Mouse (Mus musculus) testis, postnatal 14 days (tissue): Measurements from ENCODE around the gene Wfdc11.

ENCODE experiments used
- DNase-seq: peaks from one replicate; pipeline ENCODE4 v3.0.0; 2021; ENCODE audit warnings: low spot score

Wfdc11 gene

GRCm38 (mm10) chr2:164673987-164674386 lies at the start of gene Wfdc11:
Gene Wfdc11, minus strand, starts transcription at chr2:164674087.
- no peak for DNase-seq

- no peak for DNase-seq
Measured at GRCm38 (mm10) chr2:164723276-164723675, 49.4 kb upstream of the Wfdc11 start.

GRCm38 (mm10) chr2:164716194-164716786 lies 42.4 kb upstream of the Wfdc11 start:
- peak; percentile 63 for DNase-seq

DNA sequence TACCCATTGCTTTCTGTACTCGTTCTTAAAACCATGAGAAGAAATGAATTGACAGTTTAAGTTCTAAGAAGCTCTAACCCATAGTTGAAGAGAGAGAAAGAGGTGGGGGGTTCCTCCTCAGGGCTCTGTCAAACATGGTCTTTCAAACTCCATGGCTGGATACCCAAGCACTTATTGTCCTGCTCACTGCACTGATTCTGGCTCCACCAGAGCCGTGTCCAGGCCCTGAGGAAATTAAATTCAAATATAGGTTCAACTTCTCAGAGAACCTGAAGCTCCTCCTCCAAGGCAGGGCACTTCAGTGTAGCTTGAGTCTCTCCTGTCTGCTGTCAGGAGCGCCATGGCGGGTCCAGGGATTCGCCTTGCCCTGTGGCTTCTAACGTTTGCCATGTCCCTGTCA lies 41.1 kb upstream of the Wfdc11 start, which contains the start of gene Spint5:
Gene Spint5 (plus strand): TSS at position 301 of the 400 bp plus-strand sequence.
- DNase-seq = no peak

- DNase-seq = no peak
Measured at GRCm38 (mm10) chr2:164705991-164706390, 32.1 kb upstream of the Wfdc11 start.

DNA sequence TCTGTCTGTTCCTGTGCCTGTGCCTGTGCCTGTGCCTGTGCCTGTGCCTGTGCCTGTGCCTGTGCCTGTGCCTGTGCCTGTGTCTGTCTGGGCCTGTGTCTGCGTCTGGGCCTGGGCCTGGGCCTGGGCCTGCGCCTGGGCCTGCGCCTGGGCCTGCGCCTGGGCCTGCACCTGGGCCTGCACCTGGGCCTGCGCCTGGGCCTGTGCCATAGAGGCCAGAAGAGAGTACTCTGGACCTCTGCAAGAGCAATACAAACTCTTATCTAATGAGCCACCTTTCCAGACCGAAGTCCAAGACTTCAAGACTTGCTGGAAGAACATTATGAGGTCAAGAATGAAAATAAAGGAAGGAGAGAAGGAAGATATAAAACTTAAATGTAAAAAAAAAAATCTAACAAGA lies 31.4 kb upstream of the Wfdc11 start:
- no peak for DNase-seq

- DNase-seq = no peak
Measured at GRCm38 (mm10) chr2:164704235-164704634, 30.3 kb upstream of the Wfdc11 start.

- DNase-seq = no peak
Measured at GRCm38 (mm10) chr2:164701761-164702160, 27.9 kb upstream of the Wfdc11 start.

- DNase-seq = no peak
Measured at GRCm38 (mm10) chr2:164700959-164701358, 27.1 kb upstream of the Wfdc11 start.

DNA sequence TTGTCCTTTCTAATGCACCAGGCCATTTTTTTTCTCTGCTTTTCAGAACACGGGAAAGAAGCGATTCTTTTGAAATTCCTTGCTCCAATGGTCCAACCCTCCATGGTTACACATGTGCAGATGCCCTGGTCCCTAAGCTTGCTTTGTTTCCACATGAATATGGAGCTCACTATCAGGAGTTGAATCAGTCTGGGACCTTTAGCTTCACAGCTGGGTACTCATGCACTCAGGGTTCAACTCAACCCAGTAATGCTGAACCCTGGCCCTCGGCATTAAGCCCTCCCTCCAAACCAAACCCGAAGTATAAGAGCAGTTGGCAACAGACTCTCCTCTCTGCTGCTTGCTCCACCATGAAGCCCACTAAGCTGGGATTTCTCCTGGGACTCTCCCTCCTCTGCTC lies 24.3 kb upstream of the Wfdc11 start, which contains the start of gene Spint4:
Gene Spint4 (plus strand): TSS at position 301 of the 400 bp plus-strand sequence.
- no peak for DNase-seq

DNA sequence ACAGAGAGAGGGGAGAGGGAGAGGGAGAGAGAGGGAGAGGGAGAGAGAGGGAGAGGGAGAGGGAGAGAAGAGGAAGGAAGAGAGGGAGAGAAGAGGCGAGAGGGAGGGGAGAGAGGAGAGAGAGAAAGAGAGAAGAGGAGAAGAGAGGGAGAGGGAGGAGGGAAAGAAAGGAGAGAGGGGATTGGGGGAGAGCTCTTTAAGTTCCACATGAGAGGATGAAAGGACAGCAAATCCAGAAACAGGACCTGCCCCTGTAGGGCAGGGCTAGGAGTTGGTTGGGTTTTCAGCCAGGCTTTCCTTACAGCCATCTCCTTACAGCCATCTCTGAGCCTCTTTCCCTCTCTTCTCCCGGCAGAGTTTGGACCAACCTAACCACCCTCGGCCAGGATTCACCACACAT lies 10.9 kb upstream of the Wfdc11 start, which contains the start of gene Wfdc13:
Gene Wfdc13 (plus strand): TSS at position 301 of the 400 bp plus-strand sequence.
- no peak for DNase-seq

DNA sequence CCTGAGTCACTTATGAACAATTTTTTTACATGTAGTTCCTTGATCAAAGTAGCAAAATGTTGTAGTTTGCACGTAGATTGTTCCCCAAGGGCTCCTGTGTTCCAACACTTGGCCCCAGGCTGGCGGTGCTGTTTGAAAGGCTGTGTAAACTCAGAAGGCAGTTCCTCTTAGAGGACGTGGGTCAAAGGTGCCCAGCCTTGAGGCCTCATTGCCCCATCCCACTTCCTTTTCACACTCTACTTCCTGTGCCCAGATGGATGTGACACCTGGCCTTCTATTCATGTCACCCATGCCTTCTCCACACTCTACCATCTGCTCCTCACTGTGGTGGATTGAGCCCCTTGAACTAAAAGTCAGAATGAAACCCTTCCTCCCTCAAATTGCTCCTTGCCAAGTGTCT lies 6.0 kb upstream of the Wfdc11 start:
- no peak for DNase-seq

DNA sequence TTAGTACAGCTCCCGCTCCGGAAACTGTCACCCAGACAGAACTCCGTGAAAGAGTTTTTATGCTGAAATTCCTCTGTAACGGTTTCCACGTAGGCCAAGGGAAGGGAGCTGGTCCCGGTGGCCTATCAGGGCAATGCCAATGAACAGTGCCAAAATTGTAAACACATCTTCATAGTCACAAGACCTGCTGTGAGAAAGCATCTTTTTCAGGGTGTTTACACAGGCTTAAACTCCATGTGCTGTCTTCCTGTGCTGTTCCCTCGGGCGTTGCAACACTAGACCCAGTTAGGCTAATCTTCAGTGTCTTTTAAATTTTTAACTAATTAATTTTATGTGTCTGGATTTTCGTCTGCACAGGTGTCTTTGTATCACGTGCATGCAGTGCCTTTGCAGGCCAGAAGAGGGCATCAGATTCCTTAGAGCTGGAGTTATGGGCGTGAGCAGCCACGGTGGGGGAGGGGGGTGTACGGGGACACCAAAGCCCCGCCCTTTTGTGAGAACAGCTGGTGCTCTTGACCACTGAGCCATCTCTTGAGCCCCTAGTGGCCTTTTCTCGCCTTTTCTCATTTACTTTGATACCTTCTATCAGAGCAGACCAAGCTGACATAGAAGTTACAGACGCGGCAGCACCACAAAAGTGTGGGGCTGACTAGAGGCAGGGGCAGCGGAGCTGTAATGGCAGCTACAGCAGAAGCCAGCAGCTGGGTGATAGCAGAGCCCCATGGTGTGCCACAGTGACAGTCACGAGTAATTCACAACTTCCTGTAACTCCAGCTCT lies 5.2 kb upstream of the Wfdc11 start:
- peak; percentile 77 for DNase-seq

DNA sequence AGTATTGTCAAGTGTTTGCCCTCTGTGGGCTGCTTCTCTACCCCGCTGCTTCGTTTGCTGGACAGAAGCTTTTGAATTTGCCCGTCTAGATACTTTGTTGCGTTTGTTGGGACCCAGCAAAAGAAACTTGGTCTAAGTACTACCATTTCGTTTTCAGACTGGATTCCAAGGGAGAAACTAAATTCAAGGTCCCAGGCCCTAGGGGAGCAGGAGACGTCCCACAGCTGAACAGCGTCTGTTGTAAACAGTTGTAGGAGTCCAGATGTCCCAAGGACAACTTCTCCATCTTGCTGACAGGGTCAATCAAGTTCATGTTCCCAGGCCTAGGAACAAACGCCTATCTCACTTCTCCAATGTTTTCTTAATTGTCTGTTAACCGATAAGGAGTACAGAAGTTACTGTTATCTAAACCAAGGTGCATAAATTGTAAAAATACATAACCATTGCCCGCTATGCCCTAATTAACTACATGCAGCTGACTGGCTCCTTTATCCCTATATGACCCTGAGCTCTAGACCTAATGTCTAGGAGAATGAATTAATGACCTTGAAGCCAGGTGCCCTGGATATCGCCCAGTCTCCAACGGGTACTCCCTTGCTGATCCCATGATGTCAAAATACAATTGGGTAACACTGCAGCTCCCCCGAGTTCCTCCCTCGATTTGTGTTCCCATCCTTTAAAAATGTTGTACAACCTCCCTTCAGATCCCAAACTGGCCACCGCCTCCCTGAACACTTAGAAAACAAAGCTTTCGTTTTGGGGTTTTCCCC lies 3.2 kb upstream of the Wfdc11 start:
- DNase-seq = peak; percentile 80

- peak; percentile 32 for DNase-seq
Measured at GRCm38 (mm10) chr2:164676103-164676502, 2.2 kb upstream of the Wfdc11 start.

DNA sequence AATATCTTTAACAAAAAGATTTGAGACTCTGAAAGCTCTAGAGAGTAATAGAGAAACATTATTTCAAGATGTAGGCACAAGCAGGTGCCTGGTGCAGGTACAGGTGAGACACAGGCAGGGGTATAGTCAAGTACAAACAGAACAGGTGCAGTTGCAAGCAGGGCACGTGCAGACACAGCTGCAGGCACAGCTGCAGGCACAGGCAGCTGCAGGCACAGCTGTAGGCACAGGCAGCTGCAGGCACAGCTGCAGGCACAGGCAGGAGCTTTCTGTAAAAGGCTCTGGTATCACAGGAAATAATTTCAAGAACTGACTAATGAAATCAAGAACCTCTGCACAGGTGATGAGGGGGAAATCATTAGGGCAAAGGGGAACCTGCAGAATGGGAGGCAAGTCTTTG lies 2.9 kb downstream of the Wfdc11 start:
- no peak for DNase-seq

- no peak for DNase-seq
Measured at GRCm38 (mm10) chr2:164670261-164670660, 3.6 kb downstream of the Wfdc11 start.

DNA sequence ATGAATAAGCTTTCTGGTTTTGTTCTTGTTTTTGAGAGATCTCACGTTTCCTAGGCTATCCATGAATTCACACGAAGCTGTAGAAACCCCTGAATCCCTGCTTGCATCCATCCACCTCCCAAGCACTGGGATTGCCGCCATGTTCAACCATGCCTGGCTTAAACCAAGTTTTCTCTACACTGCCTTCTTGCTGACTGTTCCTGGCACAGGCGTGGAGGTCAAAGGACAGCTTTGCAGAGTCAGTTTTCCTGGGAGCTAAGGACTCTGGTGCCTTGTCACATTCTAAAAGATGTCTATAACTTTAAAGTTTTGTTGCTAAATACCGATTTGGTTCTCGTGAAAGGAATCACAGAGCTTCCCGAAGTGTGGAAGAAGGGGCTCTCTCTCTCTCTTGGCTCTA lies 9.0 kb downstream of the Wfdc11 start:
- no peak for DNase-seq

GRCm38 (mm10) chr2:164656483-164656882 lies 17.4 kb downstream of the Wfdc11 start, which contains the start of gene Wfdc9:
Gene Wfdc9, minus strand, starts transcription at chr2:164656583.
- DNase-seq = no peak

- peak; percentile 72 for DNase-seq
Measured at GRCm38 (mm10) chr2:164655858-164656257, 18.0 kb downstream of the Wfdc11 start, which contains the start of gene Wfdc10. Gene Wfdc10, plus strand, starts transcription at chr2:164656046.

DNA sequence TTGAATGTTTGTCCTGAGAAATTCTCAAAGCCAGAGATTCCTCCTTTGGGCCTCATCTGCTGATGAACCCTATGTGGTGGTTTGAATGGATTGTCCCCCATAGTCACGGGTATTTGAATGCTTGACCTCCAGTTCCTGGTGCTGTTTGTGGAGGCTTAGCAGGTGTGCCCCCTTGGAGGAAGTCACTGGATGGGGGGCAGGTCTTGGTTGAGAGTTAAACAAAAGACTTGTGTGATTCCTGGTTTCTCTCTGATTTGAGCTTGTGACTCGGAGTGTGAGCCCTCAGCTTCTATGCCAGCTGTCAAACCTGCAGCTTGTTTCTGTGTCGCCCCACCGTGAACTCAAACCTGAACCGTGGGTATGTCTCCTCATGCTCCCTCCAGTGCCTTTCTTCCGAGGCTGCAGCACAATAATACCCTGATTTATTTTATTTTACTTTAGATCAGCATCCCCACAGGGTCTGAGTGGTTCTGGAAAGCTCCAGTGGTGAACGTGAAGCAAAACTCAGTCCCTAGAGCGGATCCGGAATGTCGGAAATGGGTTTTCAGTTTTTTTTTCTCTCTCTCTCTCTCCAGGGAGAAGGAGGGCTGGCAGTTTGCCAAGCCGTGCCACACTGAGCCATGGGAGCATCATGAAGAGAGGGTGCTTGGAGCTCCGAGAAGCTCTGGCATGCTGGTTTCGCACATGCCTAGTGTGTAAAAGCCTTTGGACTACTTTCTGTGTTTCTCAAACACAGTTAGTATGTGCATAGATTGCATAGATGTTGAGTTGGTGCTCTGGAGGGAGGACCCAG lies 31.8 kb downstream of the Wfdc11 start:
- DNase-seq = no peak

DNA sequence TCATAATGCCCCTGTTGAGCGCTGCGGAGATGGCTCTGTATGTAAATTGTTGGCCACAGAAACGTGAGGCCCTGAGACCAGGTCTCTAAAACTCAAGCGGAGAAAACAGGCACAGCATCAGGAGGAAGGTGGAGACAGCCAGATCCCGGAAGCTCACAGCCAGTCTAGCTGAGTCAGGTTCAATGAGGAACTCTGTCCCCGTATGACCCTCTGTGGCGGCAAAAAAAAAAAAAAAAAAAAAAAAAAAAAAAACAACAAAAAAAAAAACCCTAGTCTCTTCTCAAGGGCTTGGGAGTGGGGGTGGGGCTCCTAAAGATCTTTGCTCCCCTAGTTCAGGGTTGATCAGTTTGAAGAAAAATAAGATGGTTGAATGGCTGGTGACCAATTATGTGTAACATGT lies 32.8 kb downstream of the Wfdc11 start:
- DNase-seq = no peak
